Mouse (Mus musculus) G1E (cell line): ENCODE results near the gene Avil. TPM values are rescaled to one million over a fixed set of nuclear protein-coding genes. Genes with fewer than 3 reads are reported as not detected.

Source experiments
- ATAC-seq: 2 replicates; pipeline ENCODE4 v1.8.0; 2016; ENCODE audit warnings: mild to moderate bottlenecking; ENCODE audit not compliant: insufficient number of reproducible peaks, poor library complexity, low FRiP score, severe bottlenecking; ENCODE audit errors: extremely low read depth
- DNase-seq: peaks from one replicate; pipeline ENCODE4 v3.0.0; 2012; ENCODE audit warnings: low spot score
- H3K27me3 ChIP-seq: 2 replicates; pipeline ENCODE4 v1.6.1; 2012; ENCODE audit warnings: mild to moderate bottlenecking, low read length, inconsistent platforms; ENCODE audit not compliant: insufficient read depth
- H3K36me3 ChIP-seq: replicated peaks from 2 replicates; pipeline ENCODE3; 2012; ENCODE audit warnings: mild to moderate bottlenecking, inconsistent platforms
- H3K4me1 ChIP-seq: 2 replicates; pipeline ENCODE4 v1.6.1; 2012; ENCODE audit warnings: low read depth, low read length, inconsistent platforms, mixed read lengths; ENCODE audit not compliant: insufficient read depth
- H3K4me3 ChIP-seq: 2 replicates; pipeline ENCODE4 v1.5.1; 2012; ENCODE audit warnings: low read depth, mild to moderate bottlenecking, inconsistent platforms, low read length, moderate library complexity, mixed read lengths
- H3K9me3 ChIP-seq: replicated peaks from 2 replicates; pipeline ENCODE4 v1.6.1; 2012; ENCODE audit warnings: inconsistent platforms
- CTCF ChIP-seq: IDR thresholded peaks from 2 replicates; pipeline ENCODE4 v1.5.1; 2012; ENCODE audit warnings: low read depth, low read length, inconsistent platforms, mixed read lengths
- GATA1 ChIP-seq: IDR thresholded peaks from 2 replicates; pipeline ENCODE4 v1.6.1; 2012; ENCODE audit warnings: borderline replicate concordance, low read length, inconsistent platforms, mixed read lengths
- GATA2 ChIP-seq: IDR thresholded peaks from 2 replicates; pipeline ENCODE4 v1.6.1; 2012; ENCODE audit warnings: low read depth, low read length, inconsistent platforms, borderline replicate concordance
- POLR2AphosphoS5 ChIP-seq: IDR thresholded peaks from 2 replicates; pipeline ENCODE4 v1.6.1; 2012; ENCODE audit warnings: low read depth, low read length, inconsistent platforms; ENCODE audit not compliant: insufficient replicate concordance
- TAL1 ChIP-seq: conservative IDR thresholded peaks from 2 replicates; pipeline ENCODE4 v1.6.1; 2012; ENCODE audit warnings: low read depth, low read length, inconsistent platforms, mixed read lengths
- polyA plus RNA-seq: library from polyadenylated mRNA; stranded (reverse); fragments of >175 nt; gene quantifications from 2 replicates; pipeline ENCODE4 v1.2.3, GENCODE M21; 2012
- total RNA-seq, 2 experiments: library from RNA; stranded (forward) in 1 of 2; stranded (reverse) in 1 of 2; fragments of 200-1000 nt in 1 of 2; fragments of >200 nt in 1 of 2; fragmentation: Nextera tagmentation in 1 of 2; gene quantifications; 2 replicates each; pipeline ENCODE4 v1.2.3; 2014 to 2017

Gene Avil
- total and polyA plus RNA-seq, 3 experiments: 0.05 TPM; not detected in 2

DNA sequence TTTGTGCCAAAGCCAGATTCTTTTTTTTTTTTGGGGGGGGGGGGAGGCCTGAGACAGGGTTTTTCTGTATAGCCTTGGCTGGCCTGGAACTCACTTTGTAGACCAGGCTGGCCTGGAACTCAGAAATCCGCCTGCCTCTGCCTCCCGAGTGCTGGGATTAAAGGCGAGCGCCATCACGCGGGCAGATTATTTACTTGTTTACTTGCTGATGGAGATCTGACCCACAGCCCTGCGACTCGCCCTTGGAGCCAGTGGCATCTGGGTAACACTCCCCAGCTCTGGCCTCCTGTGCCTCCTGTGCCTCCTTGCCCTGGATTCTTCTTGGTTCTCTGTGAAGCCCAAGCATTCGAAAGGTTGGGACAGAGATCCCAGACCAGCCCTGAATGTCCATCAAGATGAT is 14.9 kb upstream of the Avil start:
- peaks cover under 1% of the 10 kb centered on the region; the same call in 1 of the 2 replicates for H3K27me3 ChIP-seq
- no peaks in the 10 kb centered on the region for H3K9me3 ChIP-seq
- H3K4me1 ChIP-seq: peaks cover 70% of the 10 kb centered on the region
- TF ChIP-seq CTCF (no peak), GATA2 (no peak), TAL1 (no peak), GATA1 (no peak)
- no peak overlapping the region for H3K4me3 ChIP-seq
- ATAC-seq (no peak), DNase-seq (no peak)
- H3K36me3 ChIP-seq: peaks cover 81% of the 10 kb centered on the region

DNA sequence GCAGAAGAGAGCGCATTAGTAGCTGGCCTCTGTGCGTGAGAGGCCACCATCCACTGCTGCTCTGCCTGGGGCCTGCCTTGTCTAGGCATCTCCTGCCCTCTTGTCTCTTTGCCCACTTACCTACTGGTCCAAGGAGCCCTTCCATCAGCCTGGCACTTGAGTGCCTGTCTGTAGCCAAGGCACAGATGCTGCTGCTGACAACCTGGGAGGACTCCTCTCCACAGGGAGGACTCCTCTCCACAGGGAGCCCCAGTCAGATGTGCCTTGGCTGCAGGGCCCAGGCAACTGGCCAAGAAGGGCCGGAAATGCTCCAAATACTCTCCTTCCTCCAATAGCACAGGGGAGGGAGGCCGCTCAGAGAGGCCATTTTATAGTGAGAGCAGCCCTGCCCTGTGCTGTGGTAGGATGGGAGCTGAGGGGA is 14.0 kb upstream of the Avil start:
- H3K4me1 ChIP-seq: peaks cover 68% of the 10 kb centered on the region
- ATAC-seq (no peak; the same call in 1 of the 2 replicates), DNase-seq (no peak)

DNA sequence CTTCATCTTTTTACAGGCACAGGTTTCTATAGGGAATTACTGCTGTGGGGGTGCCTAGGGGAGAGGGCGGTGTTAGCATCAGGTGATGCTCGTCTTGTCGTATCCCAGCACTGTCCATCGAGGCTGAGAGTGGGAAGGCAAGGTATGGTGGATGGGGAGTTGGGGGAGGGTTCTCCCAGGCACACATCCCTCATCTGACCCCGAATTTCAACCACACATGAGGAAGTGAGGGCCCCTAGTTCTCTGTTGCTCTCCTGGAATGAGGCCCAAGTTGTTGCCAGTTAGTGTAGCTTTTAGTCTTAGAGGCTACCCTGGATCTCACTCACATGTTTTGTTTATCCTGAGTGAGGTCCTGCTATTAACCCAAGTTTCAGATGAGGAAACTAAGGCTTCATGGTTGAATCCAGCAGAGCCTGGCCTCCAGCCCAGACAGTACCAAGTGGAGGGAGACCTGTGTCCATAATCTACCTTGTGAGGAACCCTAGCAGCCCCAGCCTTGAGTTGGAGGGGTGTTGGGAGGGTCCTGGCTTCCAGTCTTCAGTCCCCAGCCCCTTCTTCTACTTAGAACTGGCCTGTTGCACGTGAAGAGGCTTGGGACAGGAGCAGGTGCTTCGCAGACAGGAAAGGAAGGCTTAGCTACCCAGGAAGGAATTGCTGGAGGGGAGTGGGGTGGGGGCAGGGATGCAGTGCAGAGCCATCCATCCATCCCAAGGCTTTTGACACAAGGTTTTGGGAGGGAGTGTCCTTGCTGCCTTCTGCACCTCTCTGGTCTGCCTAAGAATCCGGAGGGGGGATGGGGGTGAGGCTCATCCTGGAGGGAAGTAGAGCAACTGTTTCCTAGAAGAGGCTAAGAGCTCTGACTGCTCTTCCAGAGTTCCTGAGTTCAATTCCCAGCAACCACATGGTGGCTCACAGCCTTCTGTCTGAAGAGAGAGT is 13.1 kb upstream of the Avil start:
- DNase-seq (no peak), ATAC-seq (no peak)
- Histone ChIP-seq H3K4me1 (peaks cover 59% of the 10 kb centered on the region), H3K4me3 (0 out of 2 replicates have a peak overlapping the region, but pooled peaks have one; percentile 24), H3K9me3 (no peaks in the 10 kb centered on the region), H3K27me3 (no peaks in the 10 kb centered on the region), H3K36me3 (peaks cover 84% of the 10 kb centered on the region)
- no peak for TF ChIP-seq GATA1

More for the DNA sequence above, 14.0 kb upstream of the Avil start:
- Histone ChIP-seq H3K27me3 (no peaks in the 10 kb centered on the region), H3K4me3 (no peak overlapping the region), H3K36me3 (peaks cover 84% of the 10 kb centered on the region), H3K9me3 (no peaks in the 10 kb centered on the region)
- no peak for TF ChIP-seq POLR2AphosphoS5
- no peak for TF ChIP-seq TAL1
- TF ChIP-seq CTCF: no peak
- TF ChIP-seq GATA2: no peak
- no peak for TF ChIP-seq GATA1

DNA sequence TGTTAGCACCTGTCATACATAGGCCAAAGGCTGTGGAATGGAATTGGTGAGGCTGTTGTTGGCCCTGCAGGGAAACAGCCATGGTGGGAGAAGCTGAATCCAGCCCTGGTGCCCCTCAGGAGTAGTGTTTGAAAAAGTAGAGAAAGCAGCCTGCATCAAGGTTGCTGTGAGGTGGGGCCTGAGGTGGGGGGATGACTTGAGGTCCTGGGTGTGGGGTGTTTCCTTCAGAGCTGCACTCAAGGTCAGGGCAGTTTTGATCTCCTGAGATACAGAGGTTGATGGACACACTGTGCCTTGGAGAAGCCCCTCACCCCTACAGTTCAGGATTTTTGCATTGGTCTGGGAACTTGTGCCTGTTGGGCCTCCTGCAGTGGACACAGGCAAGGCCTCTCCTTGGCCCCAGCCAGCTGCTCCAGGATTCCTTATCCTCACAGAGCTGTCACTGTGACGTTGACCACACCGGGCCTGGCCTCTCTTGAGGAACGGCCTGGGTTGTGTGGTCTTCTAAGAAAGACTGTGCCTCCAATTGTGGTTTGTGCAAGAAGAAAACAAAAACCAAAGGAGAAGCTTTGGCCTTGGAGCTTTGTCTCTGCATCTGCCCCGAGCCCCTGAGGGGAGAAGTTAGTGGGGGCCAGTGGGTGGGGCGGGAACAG is 11.9 kb upstream of the Avil start:
- H3K9me3 ChIP-seq: no peaks in the 10 kb centered on the region
- H3K27me3 ChIP-seq: no peaks in the 10 kb centered on the region
- H3K4me1 ChIP-seq: peaks cover 50% of the 10 kb centered on the region
- peaks cover 84% of the 10 kb centered on the region for H3K36me3 ChIP-seq
- DNase-seq: no peak
- no peak for ATAC-seq
- TF ChIP-seq CTCF (no peak), GATA2 (no peak)
- H3K4me3 ChIP-seq: no peak overlapping the region

DNA sequence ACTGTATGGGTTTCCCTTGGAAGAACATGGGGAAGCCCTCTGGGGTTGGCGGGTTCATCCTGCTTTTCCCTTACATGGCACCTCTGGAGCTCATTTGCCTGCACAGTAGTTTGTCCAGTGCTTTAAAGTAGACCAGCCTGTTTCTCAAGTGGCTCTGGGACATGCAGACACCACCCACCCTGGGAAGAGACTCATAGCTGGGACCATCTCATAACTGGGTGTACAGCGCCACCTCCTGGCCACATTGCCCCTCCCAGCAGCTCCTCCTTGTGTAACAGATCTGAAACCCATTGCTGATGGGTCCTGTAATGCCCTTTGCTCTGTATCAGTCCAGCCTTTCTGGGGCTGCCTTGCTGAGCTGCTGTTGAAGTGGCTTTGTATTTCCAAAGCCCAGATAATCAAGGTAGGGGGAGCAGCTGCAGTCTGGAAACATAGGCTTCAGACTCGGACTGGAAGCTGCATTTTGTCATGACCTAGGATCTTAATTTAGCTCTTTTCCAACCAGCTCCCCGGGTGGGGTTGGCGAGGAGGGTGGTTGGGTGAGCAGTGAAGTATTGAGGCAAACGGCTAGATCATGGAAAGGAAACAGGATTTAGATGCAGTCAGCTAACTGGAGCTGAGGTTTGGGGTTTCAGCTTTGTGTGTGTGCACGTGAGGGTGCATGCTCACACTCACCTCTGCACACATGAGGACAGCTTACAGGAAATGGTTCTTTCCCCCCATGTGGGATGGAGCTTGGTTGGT is 10.0 kb upstream of the Avil start:
- TF ChIP-seq GATA2: no peak
- peak; percentile 77; the same call in 1 of the 2 replicates for TF ChIP-seq CTCF
- no peak for TF ChIP-seq TAL1
- peaks cover 40% of the 10 kb centered on the region for H3K4me1 ChIP-seq
- peak; percentile 64 for ATAC-seq
- H3K36me3 ChIP-seq: peaks cover 86% of the 10 kb centered on the region
- H3K9me3 ChIP-seq: no peaks in the 10 kb centered on the region
- H3K4me3 ChIP-seq: no peak overlapping the region
- no peaks in the 10 kb centered on the region for H3K27me3 ChIP-seq
- DNase-seq: peak; percentile 77

DNA sequence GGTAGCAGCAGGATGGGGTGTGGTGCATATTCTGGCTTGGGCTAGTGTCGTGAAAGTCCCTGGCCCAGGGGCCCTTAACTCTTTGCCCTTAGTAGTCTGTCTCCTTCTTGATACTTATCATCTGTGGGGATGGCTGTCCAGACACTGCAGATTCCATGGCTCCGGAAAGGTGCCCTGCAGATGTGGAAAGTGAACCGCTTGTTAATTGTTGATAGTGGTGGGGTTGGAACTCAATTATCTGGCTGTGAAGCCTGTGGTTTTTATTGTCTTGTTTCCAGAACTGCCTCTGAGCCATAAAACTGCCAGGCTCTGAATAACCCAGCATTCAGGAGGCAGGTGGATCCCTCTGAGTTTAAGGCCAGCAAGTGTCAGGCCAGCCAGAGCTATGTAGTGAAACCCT is 8.8 kb upstream of the Avil start:
- peaks cover 83% of the 10 kb centered on the region for H3K36me3 ChIP-seq
- H3K4me1 ChIP-seq: peaks cover 31% of the 10 kb centered on the region
- ATAC-seq (no peak), DNase-seq (no peak)
- H3K27me3 ChIP-seq: no peaks in the 10 kb centered on the region
- TF ChIP-seq GATA2: no peak
- no peak for TF ChIP-seq CTCF
- TF ChIP-seq GATA1: no peak
- no peak for TF ChIP-seq POLR2AphosphoS5
- TF ChIP-seq TAL1: no peak
- no peak overlapping the region for H3K4me3 ChIP-seq
- H3K9me3 ChIP-seq: no peaks in the 10 kb centered on the region
